Mouse (Mus musculus): ENCODE measurements around the gene Dync1li2. TPM values are rescaled to one million over a fixed set of nuclear protein-coding genes. Genes with fewer than 3 reads are reported as not detected.
A peak's percentile ranks its signal among the peaks of the same experiment; 100 is the strongest.

Dync1li2 gene
- polyA plus RNA-seq, 2 experiments, result 8.2 to 9.4 TPM

GRCm38 (mm10) chr8:104394801-104395702 lies 47.8 kb downstream of the Dync1li2 start:
- whole genome bisulfite sequencing (ENCODE audit: insufficient replicate concordance), result 1% methylated on average over 76 of the region's 82 CpGs
- ATAC-seq (ENCODE audit: insufficient read depth) (peak; percentile 66), DNase-seq (ENCODE audit: low read depth in 3 of 3, low spot score in 3 of 3) (no peak)
- H3K9me3 ChIP-seq (ENCODE audit: control insufficient read depth, low read length), result no peaks in the 10 kb centered on the region
- TF ChIP-seq CTCF (IDR thresholded peaks at IDR 0.05; ENCODE audit: low read depth) (no peak), EP300 (IDR thresholded peaks at IDR 0.05; ENCODE audit: low read depth) (no peak)
- no peaks in the 10 kb centered on the region for H3K36me3 ChIP-seq (replicated peaks; ENCODE audit: control insufficient read depth, insufficient read depth, low read depth)
- peak overlapping the region; percentile 33 for H3K9ac ChIP-seq (replicated peaks)
- peak overlapping the region; percentile 86 for H3K4me2 ChIP-seq (ENCODE audit: low read depth)
- 0 out of 4 replicates have a peak, but pooled peaks cover 0 to 3% of the 10 kb centered on the region in 2 experiments for H3K4me1 ChIP-seq (replicated peaks; ENCODE audit: control insufficient read depth in 2 of 2, insufficient read depth in 2 of 2, low read length in 1 of 2)
- H3K4me3 ChIP-seq (ENCODE audit: insufficient read depth in 1 of 2, low read depth in 2 of 2, low read length in 2 of 2), result peak overlapping the region; percentile 35 to 67
- peaks cover 19% of the 10 kb centered on the region for H3K27me3 ChIP-seq (ENCODE audit: control insufficient read depth, insufficient read depth, low read length)
- no peak overlapping the region for H3K27ac ChIP-seq

GRCm38 (mm10) chr8:104393767-104394166 lies 49.1 kb downstream of the Dync1li2 start:
- Histone ChIP-seq H3K9ac (replicated peaks) (no peak overlapping the region), H3K4me2 (ENCODE audit: low read depth) (no peak overlapping the region), H3K4me3 (ENCODE audit: insufficient read depth in 1 of 2, low read depth in 2 of 2, low read length in 2 of 2) (no peak overlapping the region), H3K36me3 (replicated peaks; ENCODE audit: control insufficient read depth, insufficient read depth, low read depth) (no peaks in the 10 kb centered on the region), H3K9me3 (ENCODE audit: control insufficient read depth, low read length) (no peaks in the 10 kb centered on the region), H3K27ac (no peak overlapping the region), H3K27me3 (ENCODE audit: control insufficient read depth, insufficient read depth, low read length) (peaks cover 19% of the 10 kb centered on the region), H3K4me1 (replicated peaks; ENCODE audit: control insufficient read depth in 2 of 2, insufficient read depth in 2 of 2, low read length in 1 of 2) (0 out of 4 replicates have a peak, but pooled peaks cover 0 to 3% of the 10 kb centered on the region in 2 experiments)
- no peak for ATAC-seq (ENCODE audit: insufficient read depth)
- TF ChIP-seq CTCF (IDR thresholded peaks at IDR 0.05; ENCODE audit: low read depth), result no peak
- TF ChIP-seq EP300 (IDR thresholded peaks at IDR 0.05; ENCODE audit: low read depth), result no peak
- no peak for DNase-seq (ENCODE audit: low read depth in 3 of 3, low spot score in 3 of 3)
- WGBS (ENCODE audit: insufficient replicate concordance), result 85% methylated on average over 6 of the region's 6 CpGs

- Histone ChIP-seq H3K4me2 (ENCODE audit: low read depth) (no peak overlapping the region), H3K4me3 (ENCODE audit: insufficient read depth in 1 of 2, low read depth in 2 of 2, low read length in 2 of 2) (no peak overlapping the region)
- 77% methylated on average over 6 of the region's 7 CpGs for WGBS (ENCODE audit: insufficient replicate concordance)
These were observed 49.7 kb downstream of the Dync1li2 start for GRCm38 (mm10) chr8:104393139-104393538.

GRCm38 (mm10) chr8:104390245-104390644 lies 52.6 kb downstream of the Dync1li2 start:
- Histone ChIP-seq H3K4me3 (ENCODE audit: insufficient read depth in 1 of 2, low read depth in 2 of 2, low read length in 2 of 2) (no peak overlapping the region), H3K36me3 (replicated peaks; ENCODE audit: control insufficient read depth, insufficient read depth, low read depth) (no peaks in the 10 kb centered on the region), H3K9ac (replicated peaks) (no peak overlapping the region), H3K4me2 (ENCODE audit: low read depth) (no peak overlapping the region), H3K4me1 (replicated peaks; ENCODE audit: control insufficient read depth in 2 of 2, insufficient read depth in 2 of 2, low read length in 1 of 2) (0 out of 4 replicates have a peak, but pooled peaks cover 0 to 3% of the 10 kb centered on the region in 2 experiments), H3K27me3 (ENCODE audit: control insufficient read depth, insufficient read depth, low read length) (peaks cover 12% of the 10 kb centered on the region), H3K27ac (no peak overlapping the region), H3K9me3 (ENCODE audit: control insufficient read depth, low read length) (no peaks in the 10 kb centered on the region)
- ATAC-seq (ENCODE audit: insufficient read depth) (no peak), DNase-seq (ENCODE audit: low read depth in 3 of 3, low spot score in 3 of 3) (no peak)
- WGBS (ENCODE audit: insufficient replicate concordance), result 62% methylated on average over 8 of the region's 8 CpGs
- TF ChIP-seq CTCF (IDR thresholded peaks at IDR 0.05; ENCODE audit: low read depth), result no peak
- TF ChIP-seq EP300 (IDR thresholded peaks at IDR 0.05; ENCODE audit: low read depth), result no peak

More at GRCm38 (mm10) chr8:104393139-104393538, 49.7 kb downstream of the Dync1li2 start:
- H3K27me3 ChIP-seq (ENCODE audit: control insufficient read depth, insufficient read depth, low read length), result peaks cover 19% of the 10 kb centered on the region
- H3K9me3 ChIP-seq (ENCODE audit: control insufficient read depth, low read length), result no peaks in the 10 kb centered on the region
- H3K36me3 ChIP-seq (replicated peaks; ENCODE audit: control insufficient read depth, insufficient read depth, low read depth), result no peaks in the 10 kb centered on the region
- TF ChIP-seq EP300 (IDR thresholded peaks at IDR 0.05; ENCODE audit: low read depth) (no peak), CTCF (IDR thresholded peaks at IDR 0.05; ENCODE audit: low read depth) (no peak)
- 0 out of 4 replicates have a peak, but pooled peaks cover 0 to 3% of the 10 kb centered on the region in 2 experiments for H3K4me1 ChIP-seq (replicated peaks; ENCODE audit: control insufficient read depth in 2 of 2, insufficient read depth in 2 of 2, low read length in 1 of 2)
- no peak overlapping the region for H3K27ac ChIP-seq
- H3K9ac ChIP-seq (replicated peaks), result no peak overlapping the region
- DNase-seq (ENCODE audit: low read depth in 3 of 3, low spot score in 3 of 3) (no peak), ATAC-seq (ENCODE audit: insufficient read depth) (no peak)

GRCm38 (mm10) chr8:104387980-104388379 lies 54.9 kb downstream of the Dync1li2 start:
- H3K4me1 ChIP-seq (replicated peaks; ENCODE audit: control insufficient read depth in 2 of 2, insufficient read depth in 2 of 2, low read length in 1 of 2), result peaks cover 0 to 3% of the 10 kb centered on the region in 2 experiments; a peak in 1 of 4 replicates
- no peaks in the 10 kb centered on the region for H3K27me3 ChIP-seq (ENCODE audit: control insufficient read depth, insufficient read depth, low read length)
- no peak for DNase-seq (ENCODE audit: low read depth in 3 of 3, low spot score in 3 of 3)
- ATAC-seq (ENCODE audit: insufficient read depth), result no peak
- WGBS (ENCODE audit: insufficient replicate concordance), result 69% methylated on average over 2 of the region's 2 CpGs
- no peak overlapping the region for H3K9ac ChIP-seq (replicated peaks)
- no peaks in the 10 kb centered on the region for H3K36me3 ChIP-seq (replicated peaks; ENCODE audit: control insufficient read depth, insufficient read depth, low read depth)
- H3K4me3 ChIP-seq (ENCODE audit: insufficient read depth in 1 of 2, low read depth in 2 of 2, low read length in 2 of 2), result no peak overlapping the region
- H3K27ac ChIP-seq, result no peak overlapping the region
- H3K9me3 ChIP-seq (ENCODE audit: control insufficient read depth, low read length), result no peaks in the 10 kb centered on the region
- TF ChIP-seq EP300 (IDR thresholded peaks at IDR 0.05; ENCODE audit: low read depth), result no peak
- TF ChIP-seq CTCF (IDR thresholded peaks at IDR 0.05; ENCODE audit: low read depth), result no peak
- H3K4me2 ChIP-seq (ENCODE audit: low read depth), result no peak overlapping the region
